Mouse (Mus musculus) testis, adult 2 months (tissue): ENCODE measurements around the gene Scgb2b11. TPM values are rescaled to one million over a fixed set of nuclear protein-coding genes. Genes with fewer than 3 reads are reported as not detected.
"Not testable (repeated sequence)": the region's sequence is repeated elsewhere in the genome, so short reads cannot be mapped to it uniquely, and the experiment has no call there.

ENCODE experiments used
- H3K27ac ChIP-seq: fragments of 200-500 bp; 2 replicates; pipeline ENCODE4 v1.5.1; 2012; ENCODE audit warnings: low read depth, low read length; ENCODE audit not compliant: control insufficient read depth, insufficient read depth
- H3K27me3 ChIP-seq: fragments of 200-500 bp; 2 replicates; pipeline ENCODE4 v1.6.1; 2012; ENCODE audit warnings: mild to moderate bottlenecking, low read length, moderate library complexity; ENCODE audit not compliant: control insufficient read depth, insufficient read depth
- H3K36me3 ChIP-seq: fragments of 200-500 bp; 2 replicates; pipeline ENCODE4 v1.6.1; 2012; ENCODE audit warnings: mild to moderate bottlenecking, low read length; ENCODE audit not compliant: control insufficient read depth, insufficient read depth
- H3K4me1 ChIP-seq: fragments of 200-500 bp; 2 replicates; pipeline ENCODE4 v1.6.1; 2012; ENCODE audit warnings: low read length; ENCODE audit not compliant: control insufficient read depth, insufficient read depth
- H3K4me3 ChIP-seq: fragments of 200-500 bp; 2 replicates; pipeline ENCODE4 v1.5.1; 2012; ENCODE audit warnings: low read depth, mild to moderate bottlenecking, low read length, moderate library complexity, mixed read lengths; ENCODE audit not compliant: control insufficient read depth
- polyA plus RNA-seq: library from polyadenylated mRNA; depleted of rRNA; stranded (reverse); fragments of >200 nt; gene quantifications from 2 replicates; pipeline ENCODE4 v1.2.3, GENCODE M21; 2012; rRNA removed

Scgb2b11 gene
- not detected in 2 replicates for polyA plus RNA-seq

- not testable (repeated sequence) for H3K4me3 ChIP-seq, H3K27me3 ChIP-seq, H3K36me3 ChIP-seq, H3K4me1 ChIP-seq, H3K27ac ChIP-seq
Measured at GRCm38 (mm10) chr7:32211045-32211444, at the start of gene Scgb2b11. Gene Scgb2b11 (minus strand): TSS chr7:32211145.

- not testable (repeated sequence) for H3K27me3 ChIP-seq, H3K27ac ChIP-seq, H3K4me1 ChIP-seq, H3K36me3 ChIP-seq, H3K4me3 ChIP-seq
Measured at GRCm38 (mm10) chr7:32222540-32222939, 11.6 kb upstream of the Scgb2b11 start, which contains the start of gene Scgb1b11. Gene Scgb1b11 (plus strand): TSS chr7:32222840.

Other genes starting within 250 kb of the Scgb2b11 start
- gene Scgb1b10, start 110.3 kb downstream of the Scgb2b11 start, polyA plus RNA-seq: not detected in 2 replicates
- not detected in 2 replicates for gene Scgb1b11, start 11.7 kb upstream of the Scgb2b11 start, polyA plus RNA-seq
- not detected in 2 replicates for gene Scgb2b12, start 116.1 kb upstream of the Scgb2b11 start, polyA plus RNA-seq
- not detected in 2 replicates for gene Scgb1b12, start 123.0 kb upstream of the Scgb2b11 start, polyA plus RNA-seq
- not detected in 2 replicates for gene Scgb1b29, start 230.4 kb upstream of the Scgb2b11 start, polyA plus RNA-seq